Mouse (Mus musculus): ENCODE results near the gene Six6. TPM values are rescaled to one million over a fixed set of nuclear protein-coding genes. Genes with fewer than 3 reads are reported as not detected.

Six6 gene
- total RNA-seq, 2 experiments from 2014 or later: not detected

- DNase-seq (ENCODE audit: low spot score in 2 of 2): no peak
These were observed 15.2 kb downstream of the Six6 start for GRCm38 (mm10) chr12:72954906-72955305.

GRCm38 (mm10) chr12:72957829-72958424 lies 18.2 kb downstream of the Six6 start:
- DNase-seq (ENCODE audit: low spot score in 2 of 2): no peak

GRCm38 (mm10) chr12:72958446-72958845 lies 18.8 kb downstream of the Six6 start:
- no peak for DNase-seq (ENCODE audit: low spot score in 2 of 2)

GRCm38 (mm10) chr12:72962761-72963160 lies 23.1 kb downstream of the Six6 start:
- DNase-seq (ENCODE audit: low spot score in 2 of 2): no peak

DNA sequence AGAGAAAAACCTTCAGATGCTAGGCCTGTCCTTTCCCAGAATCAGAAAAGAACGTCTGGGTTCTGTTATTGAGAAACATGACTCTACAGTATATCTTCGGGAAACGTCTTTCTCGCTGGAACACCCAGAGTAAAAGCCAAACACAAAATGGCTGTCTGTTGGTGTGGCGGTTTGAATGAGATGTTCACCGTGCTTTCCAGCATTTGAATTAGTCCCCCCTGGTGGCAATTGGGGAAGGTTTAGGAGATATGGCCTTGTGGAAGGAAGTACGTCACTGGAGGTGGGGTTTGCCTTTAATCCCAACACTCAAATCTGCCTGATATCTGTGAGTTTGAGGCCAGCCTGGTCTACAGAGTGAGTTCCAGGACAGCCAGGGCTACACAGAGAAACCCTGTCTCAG lies 27.8 kb downstream of the Six6 start:
- no peak for DNase-seq (ENCODE audit: low spot score in 2 of 2)

GRCm38 (mm10) chr12:72970620-72971019 lies 30.9 kb downstream of the Six6 start:
- DNase-seq (ENCODE audit: low spot score in 2 of 2): no peak

DNA sequence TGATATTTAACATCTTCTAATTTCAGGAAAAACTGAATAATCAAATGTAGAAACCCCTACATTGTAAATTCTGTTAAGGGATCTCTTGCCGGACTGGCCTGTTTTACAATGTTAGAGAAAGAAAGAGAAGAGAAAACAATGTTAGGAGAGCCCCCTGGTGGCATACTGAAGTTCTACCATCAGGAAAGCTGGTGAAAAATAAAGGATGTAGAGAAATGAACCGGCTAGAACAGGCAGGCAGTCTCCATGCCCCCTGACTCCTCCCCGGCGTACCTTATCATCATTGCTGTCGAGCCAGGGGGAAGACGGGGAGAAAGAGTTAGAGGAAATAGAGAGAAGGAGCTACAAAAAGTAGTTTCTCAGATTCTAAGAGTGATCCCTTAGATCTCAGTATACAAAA lies 33.5 kb downstream of the Six6 start:
- DNase-seq (ENCODE audit: low spot score in 2 of 2): peak; percentile 45 to 63

GRCm38 (mm10) chr12:72976172-72976571 lies 36.5 kb downstream of the Six6 start:
- DNase-seq (ENCODE audit: low spot score in 2 of 2): no peak

DNA sequence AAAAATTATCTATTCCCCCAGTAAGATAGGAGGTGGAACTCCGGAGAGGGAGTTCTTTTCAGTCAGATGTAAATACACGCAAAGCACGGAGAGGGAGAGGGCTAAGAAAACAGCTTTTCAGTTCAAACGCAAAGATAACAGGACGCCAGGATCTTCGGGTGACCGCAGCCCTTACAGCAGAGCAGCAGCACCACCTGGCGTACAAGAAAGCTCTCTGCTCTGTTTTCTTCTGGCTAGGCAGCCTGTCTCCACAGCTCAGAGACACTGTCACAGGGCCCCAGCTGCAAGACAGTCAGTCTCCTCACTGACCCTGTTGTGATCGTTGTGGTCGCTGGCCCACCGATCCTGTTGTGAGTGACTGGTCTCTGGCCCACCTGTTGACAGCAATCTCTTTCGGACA lies 37.0 kb downstream of the Six6 start:
- peak; percentile 68 to 71 for DNase-seq (ENCODE audit: low spot score in 2 of 2)

DNA sequence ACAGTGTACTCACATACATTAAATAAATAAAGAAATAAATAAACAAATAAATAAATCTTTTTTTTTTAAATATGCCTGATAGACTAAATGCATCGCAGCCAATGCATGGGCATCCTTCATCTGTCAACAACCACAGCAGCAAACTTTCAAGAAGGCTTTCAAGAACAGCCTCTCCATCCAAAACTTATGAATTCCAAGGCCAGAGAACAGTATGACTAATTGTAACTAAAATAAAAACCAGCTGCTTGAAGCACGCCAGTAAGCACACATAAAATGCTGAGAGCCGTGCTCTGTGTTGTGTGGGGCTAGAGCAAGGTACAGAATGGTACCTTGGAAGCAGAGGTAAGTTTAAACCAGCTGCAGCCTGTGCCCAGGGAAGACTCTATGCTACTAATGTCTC lies 38.2 kb downstream of the Six6 start:
- DNase-seq (ENCODE audit: low spot score in 2 of 2): no peak

DNA sequence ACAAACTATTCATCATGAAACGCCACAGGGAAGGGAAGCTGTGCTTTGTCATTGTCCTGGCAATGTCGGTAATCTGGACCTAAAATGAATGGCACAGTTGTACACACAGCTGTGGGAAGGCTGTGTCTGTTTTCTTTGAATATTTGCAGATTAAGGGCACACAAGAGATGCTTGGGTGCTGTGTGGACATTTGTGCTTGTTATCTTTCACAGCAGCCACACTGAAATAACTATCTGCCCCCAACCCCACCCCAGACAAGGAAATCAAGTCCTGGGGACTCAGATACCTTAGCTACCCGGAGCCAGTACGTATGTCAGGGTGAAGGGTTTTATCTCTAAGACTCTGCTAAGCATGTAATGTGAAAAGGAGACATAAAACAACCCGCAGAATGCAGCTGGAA lies 39.5 kb downstream of the Six6 start:
- no peak for DNase-seq (ENCODE audit: low spot score in 2 of 2)

- no peak for DNase-seq (ENCODE audit: low spot score in 2 of 2)
These were observed 42.9 kb downstream of the Six6 start for GRCm38 (mm10) chr12:72982616-72983015.

DNA sequence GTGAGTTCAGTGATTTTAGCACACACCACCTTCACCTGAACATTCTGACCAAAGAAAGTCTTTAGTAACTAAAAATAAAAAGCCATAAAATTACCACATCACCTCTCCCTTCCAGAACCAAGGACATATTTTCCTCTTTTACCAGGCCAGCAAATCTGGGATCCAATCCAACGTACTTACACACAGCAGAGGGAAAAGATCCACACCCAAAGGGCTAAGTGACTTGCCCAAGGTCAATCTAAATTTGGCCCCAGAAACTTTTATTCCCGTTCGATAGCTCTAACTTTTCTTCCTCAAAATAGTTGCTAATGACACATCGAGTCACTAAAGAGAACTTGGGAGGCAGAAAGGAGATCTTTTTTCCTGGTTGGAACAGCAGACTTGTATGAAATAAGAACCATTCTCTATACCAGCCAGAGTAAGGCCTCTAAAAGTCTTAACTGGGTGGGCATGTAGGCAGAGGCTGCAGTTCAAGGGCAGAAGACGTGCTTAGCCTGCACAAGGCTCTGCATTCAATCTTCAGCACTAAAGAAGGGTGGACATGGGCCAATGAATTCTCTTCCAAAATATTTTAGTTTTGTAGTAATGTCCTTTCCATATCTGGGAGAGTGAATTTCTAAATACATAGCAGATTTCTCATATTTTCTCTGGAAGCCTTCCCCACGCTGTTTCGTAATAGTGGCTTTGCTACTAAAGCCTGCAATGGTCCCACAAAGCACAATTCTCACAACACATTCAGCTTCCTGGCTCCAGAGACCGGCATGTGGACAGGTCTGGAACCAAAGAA lies 43.6 kb downstream of the Six6 start:
- DNase-seq (ENCODE audit: low spot score in 2 of 2): no peak

Other genes starting within 250 kb of the Six6 start
- 100 to 1,000 TPM; 326 to 345 TPM for gene Ppm1a, start 182.4 kb upstream of the Six6 start, total RNA-seq (2021)
- 10 to 100 TPM; 10.1 to 10.2 TPM for gene 4930447C04Rik, start 882 bp downstream of the Six6 start, total RNA-seq (2021)
- gene Six1, start 114.0 kb downstream of the Six6 start, total RNA-seq (2021): under 1 TPM; 0.40 to 0.42 TPM
- gene Six4, start 173.6 kb downstream of the Six6 start, total RNA-seq (2021): 1 to 10 TPM; 2.9 to 3.9 TPM
- gene Mnat1, start 183.8 kb downstream of the Six6 start, total RNA-seq (2021): 10 to 100 TPM; 22.6 to 22.9 TPM